Mouse (Mus musculus) MEL (cell line): ENCODE results near the gene Mcat.

Source experiments
- CHD2 ChIP-seq: IDR thresholded peaks from 2 replicates; pipeline ENCODE4 v1.6.1; 2011; ENCODE audit warnings: low read length, improper control_type of control experiment
- CTCF ChIP-seq, 3 experiments: IDR thresholded peaks in 2 of 3; conservative IDR thresholded peaks in 1 of 3; 2 replicates each; pipeline ENCODE4 v1.5.1; 2011 to 2012; ENCODE audit warnings: low read length in 3 of 3, low read depth in 2 of 3, mild to moderate bottlenecking in 2 of 3, improper control_type of control experiment in 1 of 3, inconsistent platforms in 1 of 3, mixed read lengths in 1 of 3, moderate library complexity in 1 of 3; ENCODE audit not compliant: control insufficient read depth in 1 of 3, insufficient read depth in 1 of 3, poor library complexity in 1 of 3, severe bottlenecking in 1 of 3
- E2F4 ChIP-seq: IDR thresholded peaks from 2 replicates; pipeline ENCODE4 v1.6.1; 2011; ENCODE audit warnings: low read depth, low read length, improper control_type of control experiment, borderline replicate concordance
- MAFK ChIP-seq: IDR thresholded peaks from 2 replicates; pipeline ENCODE4 v1.6.1; 2011; ENCODE audit warnings: low read depth, mild to moderate bottlenecking, low read length, improper control_type of control experiment, borderline replicate concordance
- NELFE ChIP-seq: IDR thresholded peaks from 2 replicates; pipeline ENCODE4 v1.6.1; 2011; ENCODE audit warnings: low read depth, low read length, improper control_type of control experiment
- RAD21 ChIP-seq: IDR thresholded peaks from 2 replicates; pipeline ENCODE4 v1.6.1; 2011; ENCODE audit warnings: mild to moderate bottlenecking, low read depth, low read length, improper control_type of control experiment
- ZKSCAN1 ChIP-seq: IDR thresholded peaks from 2 replicates; pipeline ENCODE4 v1.6.1; 2012; ENCODE audit warnings: low read depth, mild to moderate bottlenecking, inconsistent platforms, low read length, improper control_type of control experiment, moderate library complexity

GRCm38 (mm10) chr15:83528892-83529291, 34.7 kb downstream of the Mcat start:
- no peak for TF ChIP-seq ZKSCAN1
- TF ChIP-seq E2F4 = no peak
- no peak for TF ChIP-seq RAD21
- no peak for TF ChIP-seq CTCF (IDR thresholded peaks at IDR 0.05 in 2 of 3, conservative IDR thresholded peaks at IDR 0.05 in 1 of 3; ENCODE audit: control insufficient read depth in 1 of 3, insufficient read depth in 1 of 3, low read depth in 2 of 3, low read length in 3 of 3, poor library complexity in 1 of 3, severe bottlenecking in 1 of 3)
- TF ChIP-seq NELFE = no peak
- no peak for TF ChIP-seq CHD2
- TF ChIP-seq MAFK = no peak
